Mouse (Mus musculus): ENCODE measurements at regions not wholly inside any gene's neighbourhood (a gene's known extent, or its start where the extent isn't known, plus 50 kb on each side); places are given as distances from the start of the nearest gene placed in this dataset.

DNA sequence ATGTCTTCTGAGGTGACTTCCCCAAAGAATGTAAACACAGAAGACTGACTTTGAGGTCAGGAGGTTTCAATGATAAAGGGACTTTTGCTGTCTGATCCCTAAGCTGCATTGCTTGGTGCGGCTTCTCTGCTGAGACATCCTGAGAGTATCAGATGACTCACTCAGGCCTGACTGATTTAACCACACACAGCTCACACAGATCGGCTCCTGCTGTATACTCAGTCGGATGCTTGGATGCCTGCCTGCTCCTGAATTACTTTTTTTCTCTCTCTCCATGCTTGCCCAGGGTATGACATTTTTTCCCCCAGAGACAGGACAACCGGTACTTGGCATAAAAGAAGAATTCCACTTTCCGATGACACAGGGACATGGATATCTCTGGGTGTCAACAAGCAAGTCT, 456.2 kb downstream of the Zfp704 start:
- H3K27ac ChIP-seq (ENCODE audit: low read depth, low read length) = no peak overlapping the region
- no peak overlapping the region for H3K4me3 ChIP-seq (ENCODE audit: low read depth, low read length)
- H3K9ac ChIP-seq = no peak overlapping the region
- ATAC-seq = no peak
- 46% methylated on average over 5 of the region's 5 CpGs for WGBS
- no peaks in the 10 kb centered on the region for H3K9me3 ChIP-seq (ENCODE audit: low read length)
- no peaks in the 10 kb centered on the region for H3K4me1 ChIP-seq (ENCODE audit: insufficient read depth)
- no peaks in the 10 kb centered on the region for H3K27me3 ChIP-seq (ENCODE audit: insufficient read depth, low read length)
- no peaks in the 10 kb centered on the region for H3K36me3 ChIP-seq (ENCODE audit: insufficient read depth)
- no peak overlapping the region for H3K4me2 ChIP-seq (ENCODE audit: low read depth)
- TF ChIP-seq CTCF (IDR thresholded peaks at IDR 0.05; ENCODE audit: low read depth) = no peak
- DNase-seq = no peak

DNA sequence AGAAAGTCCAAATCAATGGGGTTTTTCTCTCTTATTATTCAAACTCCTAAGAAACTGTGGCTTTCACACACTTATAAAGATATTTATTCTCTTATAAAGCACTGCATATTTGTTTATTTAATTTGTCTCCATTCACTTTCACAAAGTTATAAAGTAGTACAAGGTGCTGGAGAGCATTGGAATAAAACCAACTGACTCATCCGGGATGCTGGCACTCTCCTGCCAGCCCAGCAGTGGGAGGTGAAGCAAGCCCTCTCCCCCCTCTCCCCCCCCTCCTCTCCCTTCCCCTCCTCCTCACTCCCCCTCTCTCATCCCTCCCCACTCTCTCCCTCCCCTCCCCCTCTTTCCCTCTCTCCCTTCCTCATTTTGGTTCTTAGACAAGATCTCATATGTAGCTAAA, 457.6 kb downstream of the Zfp704 start:
- DNase-seq (no peak), ATAC-seq (no peak)
- no peaks in the 10 kb centered on the region for H3K9me3 ChIP-seq (ENCODE audit: low read length)
- H3K4me2 ChIP-seq (ENCODE audit: low read depth) = no peak overlapping the region
- TF ChIP-seq CTCF (IDR thresholded peaks at IDR 0.05; ENCODE audit: low read depth) = no peak
- no peaks in the 10 kb centered on the region for H3K27me3 ChIP-seq (ENCODE audit: insufficient read depth, low read length)
- no peak overlapping the region for H3K27ac ChIP-seq (ENCODE audit: low read depth, low read length)
- no peak overlapping the region for H3K4me3 ChIP-seq (ENCODE audit: low read depth, low read length)
- no peak overlapping the region for H3K9ac ChIP-seq
- H3K4me1 ChIP-seq (ENCODE audit: insufficient read depth) = no peaks in the 10 kb centered on the region
- no peaks in the 10 kb centered on the region for H3K36me3 ChIP-seq (ENCODE audit: insufficient read depth)
- 29% methylated on average over 1 of the region's 1 CpGs for WGBS

DNA sequence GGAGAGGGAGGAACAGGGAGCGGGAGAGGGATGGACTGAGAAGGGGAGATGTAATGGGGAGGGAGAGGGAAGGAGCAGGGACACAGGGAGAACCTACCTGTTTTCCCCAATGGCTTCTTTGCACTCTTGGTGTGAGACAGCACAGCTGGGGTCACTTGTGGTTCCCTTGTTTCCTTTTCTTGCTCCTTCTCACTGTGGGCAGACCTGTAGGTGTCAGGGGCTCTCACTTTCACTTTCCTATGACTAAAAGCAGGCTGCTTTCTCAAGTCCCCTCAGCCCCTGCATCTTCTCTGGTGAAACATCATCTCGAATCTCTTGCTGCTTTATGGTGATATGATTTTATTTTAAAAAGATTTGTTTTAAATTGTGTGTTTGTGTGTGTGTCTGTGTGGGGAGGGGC, 458.3 kb downstream of the Zfp704 start:
- Histone ChIP-seq H3K27me3 (ENCODE audit: insufficient read depth, low read length) (no peaks in the 10 kb centered on the region), H3K4me2 (ENCODE audit: low read depth) (no peak overlapping the region), H3K36me3 (ENCODE audit: insufficient read depth) (no peaks in the 10 kb centered on the region), H3K4me1 (ENCODE audit: insufficient read depth) (no peaks in the 10 kb centered on the region), H3K27ac (ENCODE audit: low read depth, low read length) (no peak overlapping the region), H3K9me3 (ENCODE audit: low read length) (no peaks in the 10 kb centered on the region), H3K9ac (no peak overlapping the region), H3K4me3 (ENCODE audit: low read depth, low read length) (no peak overlapping the region)
- ATAC-seq = no peak
- 71% methylated on average over 2 of the region's 2 CpGs for WGBS
- TF ChIP-seq CTCF (IDR thresholded peaks at IDR 0.05; ENCODE audit: low read depth) = no peak
- no peak for DNase-seq

DNA sequence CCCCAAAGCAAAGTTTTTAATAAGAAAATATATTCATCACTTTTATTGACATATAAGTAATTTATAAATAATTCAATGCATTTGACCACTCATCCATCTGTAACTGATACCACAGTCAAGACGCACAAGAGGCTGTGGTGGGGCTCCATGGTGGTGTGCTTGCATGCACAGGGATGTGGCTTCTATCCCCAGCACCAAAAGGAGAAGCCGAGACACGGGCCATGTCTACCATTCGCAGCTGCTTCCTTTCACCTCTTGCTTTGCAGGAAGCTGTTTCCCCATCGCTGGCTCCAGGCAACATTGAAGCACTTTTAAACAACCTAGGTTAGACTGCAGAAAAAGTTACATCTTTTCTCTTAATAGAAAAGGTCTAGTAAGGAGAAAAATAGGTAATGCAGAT, 461.3 kb downstream of the Zfp704 start:
- no peaks in the 10 kb centered on the region for H3K4me1 ChIP-seq (ENCODE audit: insufficient read depth)
- no peak overlapping the region for H3K4me3 ChIP-seq (ENCODE audit: low read depth, low read length)
- ATAC-seq (no peak), DNase-seq (no peak)
- H3K36me3 ChIP-seq (ENCODE audit: insufficient read depth) = no peaks in the 10 kb centered on the region
- H3K27me3 ChIP-seq (ENCODE audit: insufficient read depth, low read length) = no peaks in the 10 kb centered on the region
- H3K9ac ChIP-seq = no peak overlapping the region
- 89% methylated on average over 5 of the region's 5 CpGs for WGBS
- H3K4me2 ChIP-seq (ENCODE audit: low read depth) = no peak overlapping the region
- TF ChIP-seq CTCF (IDR thresholded peaks at IDR 0.05; ENCODE audit: low read depth) = no peak
- no peaks in the 10 kb centered on the region for H3K9me3 ChIP-seq (ENCODE audit: low read length)
- no peak overlapping the region for H3K27ac ChIP-seq (ENCODE audit: low read depth, low read length)

DNA sequence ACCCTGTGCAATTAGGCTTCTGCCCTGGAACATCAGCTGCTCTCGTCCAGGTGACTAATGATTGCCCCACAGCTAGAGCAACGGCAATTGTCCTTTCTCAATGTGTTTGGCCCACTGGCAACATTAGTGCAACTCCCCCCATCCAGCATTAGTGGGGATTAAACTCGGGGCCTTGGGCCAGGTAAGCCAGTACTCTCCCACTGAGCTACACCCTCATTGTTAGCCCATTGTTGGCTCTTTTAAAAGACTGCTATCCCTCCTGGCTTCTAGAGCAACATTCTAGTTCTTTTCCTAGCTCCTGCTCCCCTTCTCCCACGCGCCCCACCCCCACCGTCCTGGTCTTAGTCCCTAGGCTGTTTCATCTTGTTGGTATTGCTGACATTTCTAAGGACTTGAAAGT, 463.4 kb downstream of the Zfp704 start:
- DNase-seq (no peak), ATAC-seq (no peak)
- H3K4me3 ChIP-seq (ENCODE audit: low read depth, low read length) = no peak overlapping the region
- TF ChIP-seq CTCF (IDR thresholded peaks at IDR 0.05; ENCODE audit: low read depth) = no peak
- no peaks in the 10 kb centered on the region for H3K9me3 ChIP-seq (ENCODE audit: low read length)
- no peaks in the 10 kb centered on the region for H3K4me1 ChIP-seq (ENCODE audit: insufficient read depth)
- no peaks in the 10 kb centered on the region for H3K27me3 ChIP-seq (ENCODE audit: insufficient read depth, low read length)
- H3K36me3 ChIP-seq (ENCODE audit: insufficient read depth) = no peaks in the 10 kb centered on the region
- no peak overlapping the region for H3K4me2 ChIP-seq (ENCODE audit: low read depth)
- H3K9ac ChIP-seq = no peak overlapping the region
- 43% methylated on average over 6 of the region's 6 CpGs for WGBS
- no peak overlapping the region for H3K27ac ChIP-seq (ENCODE audit: low read depth, low read length)

DNA sequence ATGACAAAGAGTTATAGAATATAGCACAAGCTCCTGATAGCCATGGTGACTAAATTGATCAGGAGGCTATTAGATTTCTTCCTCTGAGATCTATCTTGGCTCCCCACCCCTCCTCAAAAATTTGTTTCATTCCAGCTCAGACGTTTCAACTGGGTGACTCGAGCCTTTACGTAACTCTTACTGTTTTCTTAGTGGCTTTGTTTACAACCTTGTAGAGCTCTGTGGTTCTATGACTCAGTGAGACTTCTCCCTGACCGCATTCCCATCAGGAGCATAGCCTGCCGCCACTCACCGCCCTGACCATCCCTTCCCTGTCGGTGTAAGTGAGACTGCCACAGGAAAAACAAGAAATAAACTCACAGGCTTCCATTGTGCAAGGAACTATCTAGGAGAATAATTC, 464.3 kb downstream of the Zfp704 start:
- H3K9me3 ChIP-seq (ENCODE audit: low read length) = no peaks in the 10 kb centered on the region
- no peak for DNase-seq
- no peaks in the 10 kb centered on the region for H3K4me1 ChIP-seq (ENCODE audit: insufficient read depth)
- H3K4me2 ChIP-seq (ENCODE audit: low read depth) = no peak overlapping the region
- no peaks in the 10 kb centered on the region for H3K36me3 ChIP-seq (ENCODE audit: insufficient read depth)
- no peaks in the 10 kb centered on the region for H3K27me3 ChIP-seq (ENCODE audit: insufficient read depth, low read length)
- no peak overlapping the region for H3K9ac ChIP-seq
- H3K27ac ChIP-seq (ENCODE audit: low read depth, low read length) = no peak overlapping the region
- TF ChIP-seq CTCF (IDR thresholded peaks at IDR 0.05; ENCODE audit: low read depth) = no peak
- WGBS = 92% methylated on average over 7 of the region's 7 CpGs
- H3K4me3 ChIP-seq (ENCODE audit: low read depth, low read length) = no peak overlapping the region
- no peak for ATAC-seq

DNA sequence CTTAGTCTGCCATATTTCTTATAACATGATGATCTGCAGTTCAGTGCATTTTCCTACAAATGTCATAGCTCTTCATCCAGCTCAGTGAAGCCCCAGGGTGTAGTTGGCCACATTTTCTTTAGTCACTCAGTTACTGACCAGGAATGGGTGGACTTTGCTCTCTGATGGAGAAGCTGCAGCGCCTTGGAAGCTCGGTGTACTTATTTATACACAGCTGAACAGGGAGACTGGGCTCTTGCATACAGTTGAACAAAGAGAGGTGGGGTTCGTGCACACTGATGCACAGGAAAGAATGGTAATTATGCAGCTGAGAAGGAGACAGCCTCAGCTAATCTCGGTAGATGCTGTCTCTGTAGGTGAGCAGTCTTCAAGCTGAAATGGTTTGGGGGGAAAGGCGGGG, 468.0 kb downstream of the Zfp704 start:
- Histone ChIP-seq H3K36me3 (ENCODE audit: insufficient read depth) (no peaks in the 10 kb centered on the region), H3K9ac (no peak overlapping the region)

More for the DNA sequence above, 468.0 kb downstream of the Zfp704 start:
- Histone ChIP-seq H3K4me2 (ENCODE audit: low read depth) (no peak overlapping the region), H3K27me3 (ENCODE audit: insufficient read depth, low read length) (no peaks in the 10 kb centered on the region), H3K9me3 (ENCODE audit: low read length) (no peaks in the 10 kb centered on the region), H3K4me1 (ENCODE audit: insufficient read depth) (no peaks in the 10 kb centered on the region), H3K4me3 (ENCODE audit: low read depth, low read length) (no peak overlapping the region), H3K27ac (ENCODE audit: low read depth, low read length) (no peak overlapping the region)
- TF ChIP-seq CTCF (IDR thresholded peaks at IDR 0.05; ENCODE audit: low read depth) = no peak
- ATAC-seq (no peak), DNase-seq (no peak)
- WGBS = 66% methylated on average over 5 of the region's 5 CpGs
